ENCODE assay signal across 14 mouse cellular contexts in genomic region chrX:100814139-100814538, GRCm38 (mm10).
"Had no signal": no experiment of that assay in that cellular context is flagged by ENCODE, and none has a peak within 500 bp of the region (broad histone marks: within the 10 kb centered on the region; RNA-seq: fewer than 3 reads in every experiment).

No protein-coding gene starts in this region.

- H3K27ac ChIP-seq: midbrain, embryonic 13.5 days; midbrain, embryonic 15.5 days; neural tube, embryonic 12.5 days; stomach, embryonic 15.5 days; stomach, postnatal 0 days had no signal

- ATAC-seq: midbrain, embryonic 13.5 days; midbrain, embryonic 15.5 days had no signal

- H3K9me3 ChIP-seq: megakaryocyte, embryonic 14.5 days; midbrain, embryonic 13.5 days; midbrain, embryonic 15.5 days; neural tube, embryonic 12.5 days; stomach, embryonic 15.5 days had no signal

- H3K4me3 ChIP-seq: megakaryocyte, embryonic 14.5 days; midbrain, embryonic 13.5 days; midbrain, embryonic 15.5 days; neural tube, embryonic 12.5 days; stomach, embryonic 15.5 days had no signal

- H3K36me3 ChIP-seq: midbrain, embryonic 15.5 days; stomach, embryonic 15.5 days had no signal

- DNase-seq: lung, adult 18-20 months; lung, embryonic 14.5 days; lung, postnatal 10 days; lung, postnatal 4 days; right cerebral cortex, postnatal 14 days; thymus, adult 2 months; thymus, postnatal 36 days had no signal

- H3K4me1 ChIP-seq: midbrain, embryonic 13.5 days; midbrain, embryonic 15.5 days; neural tube, embryonic 12.5 days; stomach, embryonic 15.5 days had no signal

- H3K9ac ChIP-seq: lung, embryonic 14.5 days; midbrain, embryonic 13.5 days; midbrain, embryonic 15.5 days; neural tube, embryonic 12.5 days; stomach, embryonic 15.5 days had no signal

- H3K4me2 ChIP-seq: lung, embryonic 14.5 days; midbrain, embryonic 11.5 days; midbrain, embryonic 13.5 days; midbrain, embryonic 15.5 days; neural tube, embryonic 12.5 days; stomach, embryonic 15.5 days had no signal

- H3K27me3 ChIP-seq: midbrain, embryonic 13.5 days; midbrain, embryonic 15.5 days; neural tube, embryonic 12.5 days; stomach, embryonic 15.5 days had no signal
